Mouse (Mus musculus): ENCODE measurements around the gene Nbea. TPM values are rescaled to one million over a fixed set of nuclear protein-coding genes. Genes with fewer than 3 reads are reported as not detected.
A peak's percentile ranks its signal among the peaks of the same experiment; 100 is the strongest.
"Not testable (repeated sequence)": the region's sequence is repeated elsewhere in the genome, so short reads cannot be mapped to it uniquely, and the experiment has no call there.

Nbea gene
- total RNA-seq, 2 experiments from 2014 or later = 18.0 to 20.8 TPM

GRCm38 (mm10) chr3:56039494-56039893 lies 144.0 kb downstream of the Nbea start:
- no peak for DNase-seq (ENCODE audit: low spot score in 2 of 2)

GRCm38 (mm10) chr3:56034596-56034995 lies 148.9 kb downstream of the Nbea start:
- DNase-seq (ENCODE audit: low spot score in 2 of 2) = no peak

GRCm38 (mm10) chr3:56018494-56018893 lies 165.0 kb downstream of the Nbea start:
- DNase-seq (ENCODE audit: low spot score in 2 of 2) = no peak

GRCm38 (mm10) chr3:56011132-56011531 lies 172.4 kb downstream of the Nbea start:
- DNase-seq (ENCODE audit: low spot score in 2 of 2) = no peak

GRCm38 (mm10) chr3:56007991-56008390 lies 175.5 kb downstream of the Nbea start:
- peak in 1 of 2 experiments; percentile 19 for DNase-seq (ENCODE audit: low spot score in 2 of 2)

GRCm38 (mm10) chr3:56000259-56000658 lies 183.2 kb downstream of the Nbea start:
- no peak for DNase-seq (ENCODE audit: low spot score in 2 of 2)

GRCm38 (mm10) chr3:55978361-55978760 lies 205.1 kb downstream of the Nbea start:
- DNase-seq (ENCODE audit: low spot score in 2 of 2) = no peak

- DNase-seq (ENCODE audit: low spot score in 2 of 2) = not testable (repeated sequence)
Measured at GRCm38 (mm10) chr3:55976986-55977385, 206.5 kb downstream of the Nbea start.

GRCm38 (mm10) chr3:55965723-55966156 lies 217.8 kb downstream of the Nbea start:
- no peak for DNase-seq (ENCODE audit: low spot score in 2 of 2)

- no peak for DNase-seq (ENCODE audit: low spot score in 2 of 2)
Measured at GRCm38 (mm10) chr3:55963032-55963431, 220.5 kb downstream of the Nbea start.

- DNase-seq (ENCODE audit: low spot score in 2 of 2) = no peak
Measured at GRCm38 (mm10) chr3:55949994-55950393, 233.5 kb downstream of the Nbea start.

GRCm38 (mm10) chr3:55949148-55949547 lies 234.4 kb downstream of the Nbea start:
- DNase-seq (ENCODE audit: low spot score in 2 of 2) = no peak

GRCm38 (mm10) chr3:55927343-55927742 lies 256.2 kb downstream of the Nbea start:
- DNase-seq (ENCODE audit: low spot score in 2 of 2) = no peak

GRCm38 (mm10) chr3:55909290-55909689 lies 274.2 kb downstream of the Nbea start:
- DNase-seq (ENCODE audit: low spot score in 2 of 2) = no peak

- no peak for DNase-seq (ENCODE audit: low spot score in 2 of 2)
Measured at GRCm38 (mm10) chr3:55890574-55890973, 292.9 kb downstream of the Nbea start.

- no peak for DNase-seq (ENCODE audit: low spot score in 2 of 2)
Measured at GRCm38 (mm10) chr3:55889227-55889626, 294.3 kb downstream of the Nbea start.

- DNase-seq (ENCODE audit: low spot score in 2 of 2) = no peak
Measured at GRCm38 (mm10) chr3:55887829-55888210, 295.7 kb downstream of the Nbea start.

GRCm38 (mm10) chr3:55887193-55887828 lies 296.2 kb downstream of the Nbea start:
- DNase-seq (ENCODE audit: low spot score in 2 of 2) = no peak

- DNase-seq (ENCODE audit: low spot score in 2 of 2) = no peak
Measured at GRCm38 (mm10) chr3:55872944-55873924, 310.3 kb downstream of the Nbea start.

GRCm38 (mm10) chr3:55852488-55852887 lies 331.0 kb downstream of the Nbea start:
- DNase-seq (ENCODE audit: low spot score in 2 of 2) = no peak

- DNase-seq (ENCODE audit: low spot score in 2 of 2) = no peak
Measured at GRCm38 (mm10) chr3:55847115-55847514, 336.4 kb downstream of the Nbea start.

GRCm38 (mm10) chr3:55837188-55837587 lies 346.3 kb downstream of the Nbea start:
- no peak for DNase-seq (ENCODE audit: low spot score in 2 of 2)
